Mouse (Mus musculus) neural tube, embryonic 11.5 days (tissue): ENCODE results near the gene Dyrk3. TPM values are rescaled to one million over a fixed set of nuclear protein-coding genes. Genes with fewer than 3 reads are reported as not detected.

Source experiments
- ATAC-seq: fragments of 200-750 bp; cut with Nextera tagmentation; 2 replicates; pipeline ENCODE4 v1.8.0; 2017; ENCODE audit warnings: moderate number of reproducible peaks, mild to moderate bottlenecking, moderate TSS enrichment, moderate library complexity; ENCODE audit not compliant: insufficient read depth, low FRiP score, low TSS enrichment
- DNase-seq: peaks from one replicate; pipeline ENCODE4 v3.0.0-alpha.2; 2015; ENCODE audit warnings: low spot score
- H3K27ac ChIP-seq: fragments of 300-500 bp; sonication (generic); 2 replicates; pipeline ENCODE4 v1.5.1; 2014; ENCODE audit warnings: low read depth, mild to moderate bottlenecking, low read length
- H3K27me3 ChIP-seq: fragments of 300-500 bp; sonication (generic); 2 replicates; pipeline ENCODE4 v1.6.1; 2014; ENCODE audit warnings: mild to moderate bottlenecking, low read length, mixed read lengths; ENCODE audit not compliant: control insufficient read depth, insufficient read depth
- H3K36me3 ChIP-seq: fragments of 300-500 bp; sonication (generic); 2 replicates; pipeline ENCODE4 v1.6.1; 2014; ENCODE audit warnings: mild to moderate bottlenecking, low read length, moderate library complexity, mixed read lengths; ENCODE audit not compliant: control insufficient read depth, insufficient read depth
- H3K4me1 ChIP-seq: fragments of 300-500 bp; sonication (generic); 2 replicates; pipeline ENCODE4 v1.6.1; 2014; ENCODE audit warnings: low read length, mixed read lengths; ENCODE audit not compliant: control insufficient read depth, insufficient read depth
- H3K4me2 ChIP-seq: fragments of 300-500 bp; sonication (generic); 2 replicates; pipeline ENCODE4 v1.6.1; 2014; ENCODE audit warnings: low read depth, mild to moderate bottlenecking, moderate library complexity
- H3K4me3 ChIP-seq: fragments of 300-500 bp; sonication (generic); 2 replicates; pipeline ENCODE4 v1.5.1; 2014; ENCODE audit warnings: low read depth, low read length
- H3K9ac ChIP-seq: fragments of 300-500 bp; sonication (generic); 2 replicates; pipeline ENCODE4 v1.6.1; 2014; ENCODE audit warnings: mild to moderate bottlenecking, low read length
- H3K9me3 ChIP-seq: fragments of 300-500 bp; sonication (generic); 2 replicates; pipeline ENCODE4 v1.6.1; 2016; ENCODE audit warnings: low read length; ENCODE audit not compliant: control insufficient read depth
- WGBS: fragments of 180-500 bp; shearing (Covaris S2); extraction: QIAGEN DNeasy Blood & Tissue Kit; methylation state at CpG from one replicate; pipeline ENCODE4 v1.1.7; 2014; 5-methylcytosine and 5-hydroxymethylcytosine counted together
- polyA plus RNA-seq: library from polyadenylated mRNA; unstranded; fragments of >200 nt; fragmentation: Nextera tagmentation; extraction: Ambion mirVana; gene quantifications from 2 replicates; pipeline ENCODE4 v1.2.1, GENCODE M21; 2014

Gene Dyrk3
- polyA plus RNA-seq, 1 experiment from 2014 or later, result 11.3 TPM

DNA sequence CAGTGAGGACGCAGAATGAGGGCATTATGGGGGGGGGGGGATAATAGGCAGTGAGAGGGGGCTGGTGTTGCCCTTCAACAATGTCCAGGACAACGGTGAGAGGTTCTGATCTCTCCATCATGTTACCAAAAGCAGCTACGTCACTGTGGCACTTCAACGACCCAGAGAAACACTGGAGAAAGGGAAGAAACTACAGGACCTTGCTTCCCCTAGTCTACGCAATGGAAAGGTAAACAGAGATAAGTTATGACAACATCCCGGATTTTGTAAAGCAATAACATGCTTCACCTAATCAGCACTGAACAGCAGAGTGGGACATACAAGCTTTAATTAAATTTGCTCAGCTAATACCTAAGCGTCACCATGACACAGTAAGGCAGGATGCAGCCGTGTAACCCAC lies 44.3 kb downstream of the Dyrk3 start:
- Histone ChIP-seq H3K36me3 (no peaks in the 10 kb centered on the region), H3K27me3 (no peaks in the 10 kb centered on the region), H3K4me2 (no peak overlapping the region), H3K4me3 (no peak overlapping the region), H3K4me1 (peaks cover 14% of the 10 kb centered on the region), H3K9me3 (no peaks in the 10 kb centered on the region), H3K9ac (no peak overlapping the region), H3K27ac (no peak overlapping the region)
- ATAC-seq, result no peak
- DNase-seq, result no peak
- WGBS, result 88% methylated on average over 8 of the region's 8 CpGs

DNA sequence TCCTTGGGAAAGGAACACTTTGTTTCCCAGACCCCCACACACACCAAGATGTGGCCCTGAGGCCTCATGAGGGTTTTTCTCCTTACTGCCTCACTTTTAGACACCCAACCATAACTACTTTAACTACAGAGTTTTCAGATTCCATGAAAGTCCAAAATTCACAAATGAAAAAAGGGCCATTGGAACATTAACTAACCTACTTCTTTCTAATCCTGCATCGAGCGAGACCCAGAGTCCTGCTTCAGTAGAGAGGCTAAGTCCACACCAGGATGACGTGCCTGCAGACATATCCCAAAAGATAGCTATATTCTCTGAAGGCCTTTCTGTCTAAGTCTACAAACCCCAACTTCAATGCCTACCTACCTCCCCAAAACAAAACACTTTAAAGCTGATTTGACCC lies 45.3 kb downstream of the Dyrk3 start:
- Histone ChIP-seq H3K9ac (no peak overlapping the region), H3K36me3 (no peaks in the 10 kb centered on the region), H3K27ac (no peak overlapping the region), H3K4me1 (peaks cover 11% of the 10 kb centered on the region), H3K4me3 (no peak overlapping the region), H3K27me3 (no peaks in the 10 kb centered on the region), H3K9me3 (no peaks in the 10 kb centered on the region), H3K4me2 (no peak overlapping the region)
- ATAC-seq (no peak), DNase-seq (no peak)
- WGBS, result 91% methylated on average over 3 of the region's 3 CpGs

- Histone ChIP-seq H3K36me3 (no peaks in the 10 kb centered on the region), H3K4me2 (no peak overlapping the region), H3K9me3 (no peaks in the 10 kb centered on the region), H3K9ac (no peak overlapping the region), H3K4me1 (peaks cover 14% of the 10 kb centered on the region), H3K27ac (no peak overlapping the region), H3K27me3 (no peaks in the 10 kb centered on the region), H3K4me3 (no peak overlapping the region)
- ATAC-seq (no peak), DNase-seq (no peak)
- WGBS, result 84% methylated on average over 3 of the region's 3 CpGs
These were observed 46.0 kb downstream of the Dyrk3 start for GRCm38 (mm10) chr1:131092173-131092572.

GRCm38 (mm10) chr1:131091481-131091880 lies 46.7 kb downstream of the Dyrk3 start:
- Histone ChIP-seq H3K9ac (no peak overlapping the region), H3K4me2 (no peak overlapping the region), H3K27ac (no peak overlapping the region), H3K4me1 (peaks cover 21% of the 10 kb centered on the region), H3K36me3 (no peaks in the 10 kb centered on the region), H3K27me3 (no peaks in the 10 kb centered on the region), H3K9me3 (no peaks in the 10 kb centered on the region), H3K4me3 (no peak overlapping the region)
- no peak for ATAC-seq
- DNase-seq, result no peak
- 88% methylated on average over 3 of the region's 3 CpGs for WGBS

GRCm38 (mm10) chr1:131090877-131091276 lies 47.3 kb downstream of the Dyrk3 start:
- H3K4me3 ChIP-seq, result no peak overlapping the region
- no peak for DNase-seq
- WGBS, result 85% methylated on average over 4 of the region's 4 CpGs
- no peak overlapping the region for H3K27ac ChIP-seq
- ATAC-seq, result no peak
- H3K27me3 ChIP-seq, result no peaks in the 10 kb centered on the region
- H3K4me2 ChIP-seq, result no peak overlapping the region
- no peak overlapping the region for H3K9ac ChIP-seq
- no peaks in the 10 kb centered on the region for H3K9me3 ChIP-seq
- H3K4me1 ChIP-seq, result peaks cover 20% of the 10 kb centered on the region
- H3K36me3 ChIP-seq, result no peaks in the 10 kb centered on the region

DNA sequence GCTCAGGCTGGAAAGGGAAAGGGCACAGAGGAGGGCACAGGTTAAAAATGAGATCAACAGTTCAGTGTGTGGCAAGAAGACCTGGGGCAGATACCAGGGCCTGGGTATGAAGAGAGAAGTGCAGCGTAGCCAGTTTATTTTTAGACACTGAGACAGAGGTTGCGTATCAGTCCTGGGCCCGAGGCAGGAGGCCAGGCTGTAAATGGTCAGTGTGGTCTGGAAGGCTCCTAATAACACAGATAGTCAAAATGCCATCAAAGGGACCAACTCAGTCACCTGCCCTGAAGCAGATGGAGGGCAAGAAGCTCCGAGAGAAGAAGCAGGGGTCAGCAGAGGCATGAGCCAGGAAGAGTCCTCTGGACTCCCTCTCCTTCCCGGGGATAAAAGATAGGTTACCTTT lies 47.9 kb downstream of the Dyrk3 start:
- Histone ChIP-seq H3K9ac (no peak overlapping the region), H3K27ac (no peak overlapping the region), H3K4me3 (no peak overlapping the region), H3K9me3 (no peaks in the 10 kb centered on the region), H3K36me3 (no peaks in the 10 kb centered on the region), H3K4me2 (no peak overlapping the region), H3K4me1 (peaks cover 16% of the 10 kb centered on the region), H3K27me3 (no peaks in the 10 kb centered on the region)
- DNase-seq (no peak), ATAC-seq (no peak)
- 83% methylated on average over 5 of the region's 5 CpGs for WGBS

DNA sequence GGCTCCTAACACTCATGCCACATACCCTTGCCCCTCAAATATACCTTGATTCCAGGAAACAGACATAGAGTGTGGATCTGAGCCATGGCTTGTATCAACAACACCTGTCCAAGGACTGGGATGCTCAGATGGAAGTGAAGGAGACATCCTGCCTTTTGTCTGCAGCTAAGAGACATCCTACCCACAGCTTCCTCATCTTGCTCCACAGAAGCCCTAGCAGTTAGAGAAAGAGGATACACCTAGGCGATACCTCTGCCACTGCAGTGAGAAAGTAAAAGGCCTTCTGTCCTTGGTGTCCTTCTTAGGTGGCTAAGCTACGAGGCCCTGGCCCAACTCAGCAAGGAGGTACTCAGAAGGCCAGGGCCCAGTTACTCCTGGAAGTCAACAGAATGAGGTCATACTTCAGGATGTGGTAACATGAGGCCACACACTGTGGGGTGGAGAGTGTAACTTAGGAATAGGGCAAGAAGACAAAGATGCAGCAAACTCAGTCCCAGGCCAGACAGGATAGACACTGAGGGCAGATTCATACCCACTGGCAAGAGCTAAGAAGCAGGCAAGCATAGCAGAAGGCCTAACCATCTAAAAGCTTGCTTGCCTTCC lies 48.5 kb downstream of the Dyrk3 start:
- Histone ChIP-seq H3K4me2 (no peak overlapping the region), H3K9me3 (no peaks in the 10 kb centered on the region), H3K27ac (no peak overlapping the region), H3K4me3 (no peak overlapping the region), H3K36me3 (no peaks in the 10 kb centered on the region), H3K4me1 (peaks cover 14% of the 10 kb centered on the region), H3K9ac (no peak overlapping the region), H3K27me3 (no peaks in the 10 kb centered on the region)
- no peak for DNase-seq
- ATAC-seq, result no peak
- 93% methylated on average over 2 of the region's 2 CpGs for WGBS

GRCm38 (mm10) chr1:131088547-131088946 lies 49.6 kb downstream of the Dyrk3 start:
- Histone ChIP-seq H3K4me2 (no peak overlapping the region), H3K36me3 (no peaks in the 10 kb centered on the region), H3K9me3 (no peaks in the 10 kb centered on the region), H3K27ac (no peak overlapping the region), H3K4me3 (no peak overlapping the region), H3K4me1 (peaks cover 24% of the 10 kb centered on the region), H3K9ac (no peak overlapping the region), H3K27me3 (no peaks in the 10 kb centered on the region)
- WGBS, result 76% methylated on average over 11 of the region's 11 CpGs
- DNase-seq (no peak), ATAC-seq (no peak)

GRCm38 (mm10) chr1:131086907-131087306 lies 51.2 kb downstream of the Dyrk3 start:
- Histone ChIP-seq H3K27ac (no peak overlapping the region), H3K4me2 (no peak overlapping the region), H3K4me1 (peaks cover 24% of the 10 kb centered on the region), H3K9me3 (no peaks in the 10 kb centered on the region), H3K4me3 (no peak overlapping the region), H3K27me3 (no peaks in the 10 kb centered on the region), H3K36me3 (no peaks in the 10 kb centered on the region), H3K9ac (no peak overlapping the region)
- 43% methylated on average over 7 of the region's 7 CpGs for WGBS
- 0 out of 2 replicates have a peak, but pooled peaks have one; percentile 13 for ATAC-seq
- peak; percentile 30 for DNase-seq
